ENCODE assay signal across 8 mouse cellular contexts in genomic region chr9:13536419-13537261, GRCm38 (mm10).
DNase-seq lines count a peak whose midpoint lies in the region; ATAC-seq and TF ChIP-seq lines count a peak whose summit lies in the region.
"Had no signal": no experiment of that assay in that cellular context is flagged by ENCODE, and none has a peak within 500 bp of the region (broad histone marks: within the 10 kb centered on the region; RNA-seq: fewer than 3 reads in every experiment).

No protein-coding gene starts in this region.

- 28% methylated on average over 12 of the region's 12 CpGs for WGBS in lung, embryonic 15.5 days
- WGBS in stomach, postnatal 0 days: 47% methylated on average over 12 of the region's 12 CpGs

- no peak overlapping the region for H3K4me3 ChIP-seq in lung, embryonic 15.5 days
- no peak overlapping the region for H3K4me3 ChIP-seq in stomach, postnatal 0 days (ENCODE audit: low read depth, low read length)
- H3K4me3 ChIP-seq: stomach, embryonic 15.5 days had no signal

- H3K27ac ChIP-seq in lung, embryonic 15.5 days: peak overlapping the region; percentile 24; the same call in 1 of the 2 replicates
- H3K27ac ChIP-seq in stomach, postnatal 0 days (replicated peaks): no peak overlapping the region
- H3K27ac ChIP-seq: stomach, embryonic 15.5 days had no signal

- H3K9ac ChIP-seq in lung, embryonic 15.5 days: no peak overlapping the region
- H3K9ac ChIP-seq in stomach, postnatal 0 days (ENCODE audit: low read length): no peak overlapping the region
- H3K9ac ChIP-seq: stomach, embryonic 15.5 days had no signal

- no peak for TF ChIP-seq CTCF in stomach, postnatal 0 days (IDR thresholded peaks at IDR 0.05; ENCODE audit: low read depth)

- DNase-seq in MEL-GATA-1-ER (ENCODE audit: extremely low read depth, low read depth): peak; percentile 97
- DNase-seq in embryo, embryonic 10.5 days (ENCODE audit: low spot score): peak; percentile 74
- DNase-seq in stomach, postnatal 0 days (ENCODE audit: low spot score): peak; percentile 16
- no peak for DNase-seq in layer of hippocampus, postnatal 10 days (ENCODE audit: low spot score in 2 of 2)
- no peak for DNase-seq in left cerebral cortex, postnatal 14 days (ENCODE audit: low spot score in 2 of 2)

- intact Hi-C loops in left cerebral cortex, postnatal 14 days (cut with DNase I): no loop called here

- TF ChIP-seq EP300 in stomach, postnatal 0 days (optimal IDR thresholded peaks at IDR 0.05): no peak

- peaks cover 3% of the 10 kb centered on the region; the same call in 1 of the 2 replicates for H3K36me3 ChIP-seq in lung, embryonic 15.5 days
- no peaks in the 10 kb centered on the region for H3K36me3 ChIP-seq in stomach, postnatal 0 days (ENCODE audit: control insufficient read depth, insufficient read depth, low read length)

- no peaks in the 10 kb centered on the region for H3K27me3 ChIP-seq in lung, embryonic 15.5 days
- H3K27me3 ChIP-seq in stomach, postnatal 0 days (ENCODE audit: control insufficient read depth, insufficient read depth, low read length): no peaks in the 10 kb centered on the region
- H3K27me3 ChIP-seq: stomach, embryonic 15.5 days had no signal

- peaks cover 26% of the 10 kb centered on the region for H3K4me1 ChIP-seq in lung, embryonic 15.5 days
- H3K4me1 ChIP-seq in stomach, postnatal 0 days (replicated peaks; ENCODE audit: control insufficient read depth, insufficient read depth): no peaks in the 10 kb centered on the region
- H3K4me1 ChIP-seq: stomach, embryonic 15.5 days had no signal

- H3K4me2 ChIP-seq in lung, embryonic 15.5 days: no peak overlapping the region
- no peak overlapping the region for H3K4me2 ChIP-seq in stomach, postnatal 0 days (replicated peaks; ENCODE audit: low read depth)
- H3K4me2 ChIP-seq: stomach, embryonic 15.5 days had no signal

- no peaks in the 10 kb centered on the region for H3K9me3 ChIP-seq in lung, embryonic 15.5 days
- H3K9me3 ChIP-seq in stomach, postnatal 0 days (ENCODE audit: control insufficient read depth, low read length): no peaks in the 10 kb centered on the region
- H3K9me3 ChIP-seq: stomach, embryonic 15.5 days had no signal

- ATAC-seq in inflammation-experienced regulatory T-cells, adult 6 months: peak; percentile 94
- no peak for ATAC-seq in lung, embryonic 15.5 days (ENCODE audit: borderline replicate concordance, extremely low read depth, low FRiP score, low TSS enrichment)
- peak; percentile 71 for ATAC-seq in stomach, postnatal 0 days (ENCODE audit: low FRiP score, low TSS enrichment)

Comparison
In these comparisons a context has a peak if more than half of its experiments do, and no peak if none do; other contexts are left out.
1. DNase-seq: peak in MEL-GATA-1-ER (single experiment), embryo, embryonic 10.5 days (single experiment) and stomach, postnatal 0 days (single experiment); none in layer of hippocampus, postnatal 10 days (0 of 2) and left cerebral cortex, postnatal 14 days (0 of 2).